ENCODE assay signal across 29 mouse cellular contexts in genomic region chr19:37685281-37685680, GRCm38 (mm10). TPM values are rescaled to one million over a fixed set of nuclear protein-coding genes. Genes with fewer than 3 reads are reported as not detected.
DNase-seq lines count a peak whose midpoint lies in the region; ATAC-seq and TF ChIP-seq lines count a peak whose summit lies in the region.
"Had no signal": no experiment of that assay in that cellular context is flagged by ENCODE, and none has a peak within 500 bp of the region (broad histone marks: within the 10 kb centered on the region; RNA-seq: fewer than 3 reads in every experiment).

Gene Cyp26c1 (plus strand): TSS chr19:37685581.

- H3K4me1 ChIP-seq in heart, embryonic 10.5 days = peaks cover 27% of the 10 kb centered on the region
- peaks cover 11% of the 10 kb centered on the region for H3K4me1 ChIP-seq in hindbrain, embryonic 12.5 days
- H3K4me1 ChIP-seq in hindbrain, embryonic 13.5 days (replicated peaks) = peaks cover 19% of the 10 kb centered on the region
- H3K4me1 ChIP-seq in ES-Bruce4 (ENCODE audit: control insufficient read depth, insufficient read depth, low read length) = no peaks in the 10 kb centered on the region
- peaks cover 5% of the 10 kb centered on the region; the same call in 1 of the 2 replicates for H3K4me1 ChIP-seq in hindbrain, postnatal 0 days (ENCODE audit: insufficient read depth, low read length)
- 0 out of 2 replicates have a peak, but pooled peaks cover 3% of the 10 kb centered on the region for H3K4me1 ChIP-seq in liver, embryonic 11.5 days (replicated peaks; ENCODE audit: control insufficient read depth, insufficient read depth, low read length)
- H3K4me1 ChIP-seq: intestine, embryonic 15.5 days; liver, embryonic 13.5 days had no signal

- peaks cover 86% of the 10 kb centered on the region for H3K27me3 ChIP-seq in heart, embryonic 10.5 days (ENCODE audit: insufficient read depth, poor library complexity, severe bottlenecking)
- H3K27me3 ChIP-seq in hindbrain, embryonic 12.5 days = peaks cover 79% of the 10 kb centered on the region
- H3K27me3 ChIP-seq in hindbrain, embryonic 13.5 days = peaks cover 91% of the 10 kb centered on the region
- no peaks in the 10 kb centered on the region for H3K27me3 ChIP-seq in ES-Bruce4 (ENCODE audit: control insufficient read depth, insufficient read depth, low read length, poor library complexity, severe bottlenecking)
- peaks cover 73% of the 10 kb centered on the region for H3K27me3 ChIP-seq in hindbrain, postnatal 0 days (ENCODE audit: insufficient read depth, low read length)
- peaks cover 64% of the 10 kb centered on the region for H3K27me3 ChIP-seq in liver, embryonic 11.5 days (replicated peaks; ENCODE audit: control insufficient read depth, insufficient read depth, low read length)

- 0 out of 2 replicates have a peak within 1 kb of the TSS, but pooled peaks have one; percentile 36 for H3K4me3 ChIP-seq in heart, embryonic 10.5 days
- H3K4me3 ChIP-seq in hindbrain, embryonic 12.5 days = peak within 1 kb of the TSS; percentile 18
- no peak within 1 kb of the TSS for H3K4me3 ChIP-seq in hindbrain, embryonic 13.5 days
- H3K4me3 ChIP-seq in ES-Bruce4 (ENCODE audit: low read depth, low read length) = peak within 1 kb of the TSS; percentile 60
- no peak within 1 kb of the TSS for H3K4me3 ChIP-seq in hindbrain, postnatal 0 days (ENCODE audit: low read length)
- H3K4me3 ChIP-seq in liver, embryonic 11.5 days (ENCODE audit: low read depth, low read length) = no peak within 1 kb of the TSS
- H3K4me3 ChIP-seq: forebrain, embryonic 13.5 days; gastrocnemius, adult 2 months; intestine, embryonic 15.5 days; liver, embryonic 13.5 days; neural tube, embryonic 13.5 days; stomach, embryonic 15.5 days had no signal

- TF ChIP-seq POLR2A in ES-Bruce4 (IDR thresholded peaks at IDR 0.05; ENCODE audit: insufficient read depth, low read length) = no peak

- no peak within 1 kb of the TSS for H3K9ac ChIP-seq in hindbrain, embryonic 12.5 days
- no peak within 1 kb of the TSS for H3K9ac ChIP-seq in hindbrain, embryonic 13.5 days
- H3K9ac ChIP-seq in ES-Bruce4 (ENCODE audit: low read depth, poor library complexity, severe bottlenecking) = peak within 1 kb of the TSS; percentile 11; the same call in 1 of the 2 replicates
- no peak within 1 kb of the TSS for H3K9ac ChIP-seq in hindbrain, postnatal 0 days (replicated peaks; ENCODE audit: low read length)
- no peak within 1 kb of the TSS for H3K9ac ChIP-seq in liver, embryonic 11.5 days (ENCODE audit: low read depth, low read length)
- H3K9ac ChIP-seq: forebrain, embryonic 13.5 days; intestine, embryonic 15.5 days; liver, embryonic 13.5 days; lung, embryonic 14.5 days; neural tube, embryonic 13.5 days; stomach, embryonic 15.5 days had no signal

- no peak for TF ChIP-seq EP300 in ES-Bruce4 (IDR thresholded peaks at IDR 0.05; ENCODE audit: insufficient read depth, low read depth, low read length)

- peak within 1 kb of the TSS; percentile 26 for H3K4me2 ChIP-seq in hindbrain, embryonic 12.5 days (replicated peaks)
- H3K4me2 ChIP-seq in hindbrain, embryonic 13.5 days = no peak within 1 kb of the TSS
- H3K4me2 ChIP-seq in hindbrain, postnatal 0 days (ENCODE audit: low read depth, low read length) = 0 out of 2 replicates have a peak within 1 kb of the TSS, but pooled peaks have one; percentile 13
- H3K4me2 ChIP-seq in liver, embryonic 11.5 days = no peak within 1 kb of the TSS
- H3K4me2 ChIP-seq: forebrain, embryonic 13.5 days; liver, embryonic 13.5 days; lung, embryonic 14.5 days; neural tube, embryonic 13.5 days had no signal

- no peak for ATAC-seq in hindbrain, embryonic 12.5 days (ENCODE audit: low FRiP score)
- ATAC-seq in hindbrain, embryonic 13.5 days (ENCODE audit: low FRiP score) = no peak
- no peak for ATAC-seq in hindbrain, postnatal 0 days
- no peak for ATAC-seq in liver, embryonic 11.5 days (replicated peaks; ENCODE audit: low FRiP score)
- ATAC-seq: forebrain, embryonic 13.5 days; intestine, embryonic 15.5 days had no signal

- DNase-seq in heart, embryonic 10.5 days (ENCODE audit: low spot score) = no peak
- no peak for DNase-seq in heart, adult 11 months
- DNase-seq in hindbrain, postnatal 0 days (ENCODE audit: low spot score) = no peak
- no peak for DNase-seq in thymus, adult 18-20 months
- DNase-seq in liver, embryonic 11.5 days (ENCODE audit: low spot score) = no peak
- DNase-seq: adrenal gland, postnatal 25 days; cerebellum, adult 8-10 months; cerebellum, postnatal 36 days; gastrocnemius, adult 2 months; kidney, adult 9 months; kidney, postnatal 4 days; left cerebral cortex, postnatal 4 days; liver, embryonic 13.5 days; lung, embryonic 14.5 days; lung, postnatal 4 days; midbrain, embryonic 14.5 days; thymus, postnatal 36 days had no signal

- 6% methylated on average over 6 of the region's 6 CpGs for WGBS in heart, embryonic 10.5 days
- WGBS in hindbrain, embryonic 12.5 days = 2% methylated on average over 6 of the region's 6 CpGs
- under 1% methylated on average over 6 of the region's 6 CpGs for WGBS in hindbrain, embryonic 13.5 days
- 20% methylated on average over 6 of the region's 6 CpGs for WGBS in hindbrain, postnatal 0 days
- 57% methylated on average over 6 of the region's 6 CpGs for whole genome bisulfite sequencing in liver, embryonic 11.5 days

- no peaks in the 10 kb centered on the region for H3K36me3 ChIP-seq in heart, embryonic 10.5 days
- H3K36me3 ChIP-seq in hindbrain, embryonic 12.5 days = no peaks in the 10 kb centered on the region
- no peaks in the 10 kb centered on the region for H3K36me3 ChIP-seq in hindbrain, embryonic 13.5 days
- no peaks in the 10 kb centered on the region for H3K36me3 ChIP-seq in ES-Bruce4 (ENCODE audit: control insufficient read depth, insufficient read depth, low read length, poor library complexity, severe bottlenecking)
- H3K36me3 ChIP-seq in hindbrain, postnatal 0 days (ENCODE audit: insufficient read depth, low read length) = no peaks in the 10 kb centered on the region
- no peaks in the 10 kb centered on the region for H3K36me3 ChIP-seq in liver, embryonic 11.5 days (ENCODE audit: control insufficient read depth, insufficient read depth, low read length)
- H3K36me3 ChIP-seq: intestine, embryonic 15.5 days; neural tube, embryonic 13.5 days; stomach, embryonic 15.5 days had no signal

- no peak within 1 kb of the TSS for H3K27ac ChIP-seq in heart, embryonic 10.5 days
- H3K27ac ChIP-seq in hindbrain, embryonic 12.5 days = no peak within 1 kb of the TSS
- no peak within 1 kb of the TSS for H3K27ac ChIP-seq in hindbrain, embryonic 13.5 days
- H3K27ac ChIP-seq in ES-Bruce4 (ENCODE audit: insufficient read depth, low read length) = no peak within 1 kb of the TSS
- H3K27ac ChIP-seq in hindbrain, postnatal 0 days = no peak within 1 kb of the TSS
- no peak within 1 kb of the TSS for H3K27ac ChIP-seq in liver, embryonic 11.5 days (ENCODE audit: low read depth, low read length)
- H3K27ac ChIP-seq: forebrain, embryonic 13.5 days; gastrocnemius, adult 2 months; intestine, embryonic 15.5 days; liver, embryonic 13.5 days; neural tube, embryonic 13.5 days; stomach, embryonic 15.5 days had no signal

- TF ChIP-seq CTCF in ES-Bruce4 (IDR thresholded peaks at IDR 0.05; ENCODE audit: low read depth, low read length) = no peak
- no peak for TF ChIP-seq CTCF in hindbrain, postnatal 0 days (IDR thresholded peaks at IDR 0.05; ENCODE audit: low read depth)

- H3K9me3 ChIP-seq in heart, embryonic 10.5 days = no peaks in the 10 kb centered on the region
- no peaks in the 10 kb centered on the region for H3K9me3 ChIP-seq in hindbrain, embryonic 12.5 days (replicated peaks)
- no peaks in the 10 kb centered on the region for H3K9me3 ChIP-seq in hindbrain, embryonic 13.5 days
- no peaks in the 10 kb centered on the region for H3K9me3 ChIP-seq in ES-Bruce4 (replicated peaks; ENCODE audit: control insufficient read depth, insufficient read depth, low read length, poor library complexity, severe bottlenecking)
- H3K9me3 ChIP-seq in hindbrain, postnatal 0 days (ENCODE audit: low read length) = no peaks in the 10 kb centered on the region
- H3K9me3 ChIP-seq in liver, embryonic 11.5 days (ENCODE audit: control insufficient read depth, low read length) = no peaks in the 10 kb centered on the region
- H3K9me3 ChIP-seq: forebrain, embryonic 13.5 days; intestine, embryonic 15.5 days; liver, embryonic 13.5 days; neural tube, embryonic 13.5 days; stomach, embryonic 15.5 days had no signal

RNA-seq across cellular contexts. Expression of gene Cyp26c1, which starts in this region (rescaled TPM):
- polyA plus RNA-seq in heart, embryonic 10.5 days (2016; fragmentation: Nextera tagmentation; extraction: Ambion mirVana) = 0.10 and 0.21 TPM in 2 replicates
- 1.8 and 2.0 TPM in 2 replicates for polyA plus RNA-seq in hindbrain, embryonic 12.5 days (2016; fragmentation: Nextera tagmentation; extraction: Ambion mirVana)
- polyA plus RNA-seq in hindbrain, embryonic 13.5 days (2015; fragmentation: Nextera tagmentation; extraction: Ambion mirVana) = not detected in 2 replicates
- 0.34 and 0.50 TPM in 2 replicates for polyA plus RNA-seq in ES-Bruce4 (2011; ENCODE audit: insufficient read depth, insufficient read length, low read depth, missing spikeins)
- total RNA-seq in hindbrain, postnatal 0 days (2014; rRNA removed) = not detected in 2 replicates
- not detected in 2 replicates for polyA plus RNA-seq in hindbrain, postnatal 0 days (2015; fragmentation: Nextera tagmentation; extraction: Ambion mirVana)
- polyA plus RNA-seq in liver, embryonic 11.5 days (2014; fragmentation: Nextera tagmentation; extraction: Ambion mirVana) = 0.10 TPM in 2 replicates
- total RNA-seq: adrenal gland, postnatal 25 days; hematopoietic stem cell, adult 5-6 weeks; left cerebral cortex, adult 8-10 months; megakaryocyte-erythroid progenitor cell, adult 5-6 weeks had no signal
- polyA plus RNA-seq: brain, embryonic 14.5 days; forebrain, embryonic 13.5 days; heart, embryonic 14.5 days; intestine, embryonic 15.5 days; liver, embryonic 13.5 days; lung, embryonic 14.5 days; midbrain, embryonic 14.5 days; neural tube, embryonic 13.5 days had no signal

Comparison
In these comparisons a context has a peak if more than half of its experiments do, and no peak if none do; other contexts are left out.
1. H3K4me3 ChIP-seq: peak in heart, embryonic 10.5 days (single experiment), hindbrain, embryonic 12.5 days (single experiment) and ES-Bruce4 (single experiment); none in hindbrain, embryonic 13.5 days (single experiment), hindbrain, postnatal 0 days (single experiment) and liver, embryonic 11.5 days (single experiment).
2. H3K4me2 ChIP-seq: peak in hindbrain, embryonic 12.5 days (single experiment) and hindbrain, postnatal 0 days (single experiment); none in hindbrain, embryonic 13.5 days (single experiment) and liver, embryonic 11.5 days (single experiment).